Mouse (Mus musculus): ENCODE measurements around the gene Mthfsd.

DNA sequence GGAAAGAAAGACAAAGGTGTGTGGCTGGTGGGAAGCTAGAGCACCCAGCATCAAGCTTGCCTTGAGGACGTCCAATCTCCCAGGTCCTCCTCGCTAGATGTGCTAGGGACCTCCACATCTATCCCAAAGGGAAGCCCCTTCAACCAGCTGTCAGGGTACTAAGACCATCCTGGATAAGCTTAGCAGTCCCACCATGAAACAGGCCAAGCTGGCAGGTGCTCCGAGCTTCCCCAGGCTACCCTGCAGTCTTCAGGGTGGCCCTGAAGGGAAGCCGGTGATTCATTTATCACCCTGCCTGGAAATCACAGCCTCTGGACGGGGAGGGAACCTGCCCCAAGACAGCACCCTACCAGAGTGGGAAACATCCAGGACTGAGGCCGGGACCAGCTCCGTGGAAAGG is 31.6 kb downstream of the Mthfsd start:
- TF ChIP-seq CTCF (IDR thresholded peaks at IDR 0.05; ENCODE audit: low read depth) (no peak), EP300 (optimal IDR thresholded peaks at IDR 0.05) (no peak)
